Mouse (Mus musculus): ENCODE measurements at regions not wholly inside any gene's neighbourhood (a gene's known extent, or its start where the extent isn't known, plus 50 kb on each side); places are given as distances from the start of the nearest gene placed in this dataset.

GRCm38 (mm10) chr10:99349125-99349716, 86.2 kb downstream of the Dusp6 start:
- Histone ChIP-seq H3K27ac (no peak overlapping the region), H3K27me3 (ENCODE audit: control insufficient read depth, insufficient read depth, low read length) (no peaks in the 10 kb centered on the region), H3K4me3 (no peak overlapping the region), H3K9ac (ENCODE audit: low read depth, low read length) (no peak overlapping the region), H3K79me2 (replicated peaks; ENCODE audit: control insufficient read depth, insufficient read depth, low read length) (no peaks in the 10 kb centered on the region), H3K4me1 (ENCODE audit: control insufficient read depth, insufficient read depth, low read length) (no peaks in the 10 kb centered on the region), H3K36me3 (ENCODE audit: control insufficient read depth, insufficient read depth, low read length) (no peaks in the 10 kb centered on the region)
- 52% methylated on average over 3 of the region's 3 CpGs for WGBS
- intact Hi-C loops (cut with DNase I), result no loop called here
- TF ChIP-seq EP300 (IDR thresholded peaks at IDR 0.05; ENCODE audit: insufficient read depth, low read depth, low read length) (no peak), POLR2A (IDR thresholded peaks at IDR 0.05; ENCODE audit: insufficient read depth, low read depth, low read length) (no peak), CTCF (IDR thresholded peaks at IDR 0.05) (no peak)
- no peak for DNase-seq

- TF ChIP-seq POLR2A (IDR thresholded peaks at IDR 0.05; ENCODE audit: insufficient read depth, low read depth, low read length), result no peak
- no peak for TF ChIP-seq CTCF (IDR thresholded peaks at IDR 0.05)
- TF ChIP-seq EP300 (IDR thresholded peaks at IDR 0.05; ENCODE audit: insufficient read depth, low read depth, low read length), result no peak
- no peak overlapping the region for H3K4me3 ChIP-seq
- H3K4me1 ChIP-seq (ENCODE audit: control insufficient read depth, insufficient read depth, low read length), result no peaks in the 10 kb centered on the region
- no peaks in the 10 kb centered on the region for H3K36me3 ChIP-seq (ENCODE audit: control insufficient read depth, insufficient read depth, low read length)
- no peaks in the 10 kb centered on the region for H3K27me3 ChIP-seq (ENCODE audit: control insufficient read depth, insufficient read depth, low read length)
- peak in 1 of 2 experiments; percentile 30 for DNase-seq
- H3K9ac ChIP-seq (ENCODE audit: low read depth, low read length), result no peak overlapping the region
- intact Hi-C loops (cut with DNase I), result no loop called here
- H3K27ac ChIP-seq, result no peak overlapping the region
- H3K79me2 ChIP-seq (replicated peaks; ENCODE audit: control insufficient read depth, insufficient read depth, low read length), result no peaks in the 10 kb centered on the region
- WGBS, result 71% methylated on average over 18 of the region's 18 CpGs
Observed at GRCm38 (mm10) chr10:99353541-99354292, 90.7 kb downstream of the Dusp6 start.

GRCm38 (mm10) chr10:99354352-99354751, 91.3 kb downstream of the Dusp6 start:
- Histone ChIP-seq H3K36me3 (ENCODE audit: control insufficient read depth, insufficient read depth, low read length) (no peaks in the 10 kb centered on the region), H3K27me3 (ENCODE audit: control insufficient read depth, insufficient read depth, low read length) (no peaks in the 10 kb centered on the region), H3K4me3 (no peak overlapping the region), H3K9ac (ENCODE audit: low read depth, low read length) (no peak overlapping the region), H3K4me1 (ENCODE audit: control insufficient read depth, insufficient read depth, low read length) (no peaks in the 10 kb centered on the region; the same call in 1 of the 2 replicates), H3K79me2 (replicated peaks; ENCODE audit: control insufficient read depth, insufficient read depth, low read length) (no peaks in the 10 kb centered on the region), H3K27ac (no peak overlapping the region)
- DNase-seq, result no peak
- TF ChIP-seq POLR2A (IDR thresholded peaks at IDR 0.05; ENCODE audit: insufficient read depth, low read depth, low read length) (no peak), CTCF (IDR thresholded peaks at IDR 0.05) (no peak), EP300 (IDR thresholded peaks at IDR 0.05; ENCODE audit: insufficient read depth, low read depth, low read length) (no peak)
- intact Hi-C loops (cut with DNase I), result no loop called here
- WGBS, result 81% methylated on average over 2 of the region's 2 CpGs

GRCm38 (mm10) chr10:99355303-99355702, 92.3 kb downstream of the Dusp6 start:
- 71% methylated on average over 4 of the region's 4 CpGs for WGBS
- intact Hi-C loops (cut with DNase I), result no loop called here
- DNase-seq, result no peak
- H3K27me3 ChIP-seq (ENCODE audit: control insufficient read depth, insufficient read depth, low read length), result no peaks in the 10 kb centered on the region
- H3K36me3 ChIP-seq (ENCODE audit: control insufficient read depth, insufficient read depth, low read length), result no peaks in the 10 kb centered on the region
- no peak overlapping the region for H3K27ac ChIP-seq
- H3K4me1 ChIP-seq (ENCODE audit: control insufficient read depth, insufficient read depth, low read length), result no peaks in the 10 kb centered on the region; the same call in 1 of the 2 replicates
- no peaks in the 10 kb centered on the region for H3K79me2 ChIP-seq (replicated peaks; ENCODE audit: control insufficient read depth, insufficient read depth, low read length)
- no peak overlapping the region for H3K4me3 ChIP-seq
- TF ChIP-seq CTCF (IDR thresholded peaks at IDR 0.05) (no peak), EP300 (IDR thresholded peaks at IDR 0.05; ENCODE audit: insufficient read depth, low read depth, low read length) (no peak), POLR2A (IDR thresholded peaks at IDR 0.05; ENCODE audit: insufficient read depth, low read depth, low read length) (no peak)
- no peak overlapping the region for H3K9ac ChIP-seq (ENCODE audit: low read depth, low read length)

- H3K36me3 ChIP-seq (ENCODE audit: control insufficient read depth, insufficient read depth, low read length), result no peaks in the 10 kb centered on the region
- no peak overlapping the region for H3K4me3 ChIP-seq
- no peak for DNase-seq
- no peaks in the 10 kb centered on the region for H3K79me2 ChIP-seq (replicated peaks; ENCODE audit: control insufficient read depth, insufficient read depth, low read length)
- WGBS, result 93% methylated on average over 5 of the region's 5 CpGs
- H3K27me3 ChIP-seq (ENCODE audit: control insufficient read depth, insufficient read depth, low read length), result no peaks in the 10 kb centered on the region
- intact Hi-C loops (cut with DNase I), result no loop called here
- no peak overlapping the region for H3K27ac ChIP-seq
- H3K9ac ChIP-seq (ENCODE audit: low read depth, low read length), result no peak overlapping the region
- H3K4me1 ChIP-seq (ENCODE audit: control insufficient read depth, insufficient read depth, low read length), result no peaks in the 10 kb centered on the region; the same call in 1 of the 2 replicates
- no peak for TF ChIP-seq CTCF (IDR thresholded peaks at IDR 0.05)
- TF ChIP-seq POLR2A (IDR thresholded peaks at IDR 0.05; ENCODE audit: insufficient read depth, low read depth, low read length), result no peak
- TF ChIP-seq EP300 (IDR thresholded peaks at IDR 0.05; ENCODE audit: insufficient read depth, low read depth, low read length), result no peak
Observed at GRCm38 (mm10) chr10:99356221-99356620, 93.2 kb downstream of the Dusp6 start.

GRCm38 (mm10) chr10:99356883-99357282, 93.9 kb downstream of the Dusp6 start:
- Histone ChIP-seq H3K9ac (ENCODE audit: low read depth, low read length) (no peak overlapping the region), H3K79me2 (replicated peaks; ENCODE audit: control insufficient read depth, insufficient read depth, low read length) (no peaks in the 10 kb centered on the region), H3K4me1 (ENCODE audit: control insufficient read depth, insufficient read depth, low read length) (no peaks in the 10 kb centered on the region; the same call in 1 of the 2 replicates), H3K36me3 (ENCODE audit: control insufficient read depth, insufficient read depth, low read length) (no peaks in the 10 kb centered on the region), H3K27ac (no peak overlapping the region), H3K4me3 (no peak overlapping the region), H3K27me3 (ENCODE audit: control insufficient read depth, insufficient read depth, low read length) (no peaks in the 10 kb centered on the region)
- TF ChIP-seq CTCF (IDR thresholded peaks at IDR 0.05) (no peak), EP300 (IDR thresholded peaks at IDR 0.05; ENCODE audit: insufficient read depth, low read depth, low read length) (no peak), POLR2A (IDR thresholded peaks at IDR 0.05; ENCODE audit: insufficient read depth, low read depth, low read length) (no peak)
- intact Hi-C loops (cut with DNase I), result no loop called here
- no peak for DNase-seq
- 84% methylated on average over 3 of the region's 3 CpGs for WGBS
